Mouse (Mus musculus): ENCODE results near the gene Bmpr1b.

The Bmpr1b gene

DNA sequence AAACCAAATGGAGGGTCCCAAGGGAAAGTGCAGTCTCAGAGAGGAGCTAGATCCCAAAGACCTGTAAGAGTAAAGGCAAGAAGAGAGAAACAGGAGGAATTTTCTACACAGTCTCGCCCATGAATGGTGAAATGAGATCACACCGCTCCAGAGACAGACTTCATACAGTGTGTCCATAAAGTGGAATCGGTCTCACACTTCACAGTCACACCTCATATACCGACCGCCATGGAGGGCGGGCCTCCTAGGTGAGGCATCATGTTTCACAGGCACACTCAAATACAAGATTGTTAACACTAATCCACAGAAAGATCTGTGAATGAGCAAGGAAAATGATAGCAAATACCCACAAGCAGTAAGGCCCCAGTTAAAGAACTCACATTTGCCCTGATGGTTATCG lies 149.5 kb downstream of the Bmpr1b start:
- DNase-seq, result peak; percentile 7

- DNase-seq, result peak; percentile 32
Observed at GRCm38 (mm10) chr3:141984548-141984947, 184.7 kb downstream of the Bmpr1b start.

DNA sequence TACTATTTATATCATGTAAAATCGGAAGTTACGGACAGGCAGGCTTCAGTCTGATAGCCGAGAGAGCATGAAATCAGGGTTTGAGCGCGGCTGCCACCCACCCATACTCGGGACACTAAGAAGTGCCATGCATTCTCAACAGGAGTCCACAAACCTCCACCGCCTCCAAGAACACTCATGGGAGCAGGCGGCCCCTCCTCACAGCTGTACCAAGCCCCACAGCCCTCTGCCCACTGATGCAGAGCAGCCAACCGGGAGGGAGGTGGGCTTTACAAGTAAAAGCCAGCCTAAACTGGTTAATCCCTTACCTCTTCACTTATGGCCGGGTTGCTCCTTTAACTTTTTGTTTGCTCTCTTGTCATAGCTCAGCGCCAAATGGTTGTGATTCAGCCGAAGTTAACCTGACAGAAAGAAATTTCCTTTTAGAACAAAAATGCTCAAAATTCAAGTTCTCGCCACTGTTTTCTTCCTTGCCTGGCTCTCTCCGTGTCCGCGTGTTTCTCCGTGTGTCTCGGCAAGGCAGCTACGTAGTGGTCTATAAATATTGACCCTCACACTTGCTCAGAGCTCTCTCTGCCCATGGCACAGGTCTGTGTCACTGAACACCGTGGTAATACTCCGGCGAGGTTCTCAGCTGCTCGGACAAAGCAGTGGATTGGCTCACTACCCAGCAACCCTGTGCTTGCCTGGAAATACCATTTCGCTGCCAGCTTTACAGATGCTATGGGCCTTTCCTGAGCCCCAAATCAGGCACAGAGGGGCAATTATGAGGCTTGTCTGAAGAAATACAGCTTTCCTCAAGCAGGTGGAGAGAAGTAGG lies 187.4 kb downstream of the Bmpr1b start:
- DNase-seq, result no peak

DNA sequence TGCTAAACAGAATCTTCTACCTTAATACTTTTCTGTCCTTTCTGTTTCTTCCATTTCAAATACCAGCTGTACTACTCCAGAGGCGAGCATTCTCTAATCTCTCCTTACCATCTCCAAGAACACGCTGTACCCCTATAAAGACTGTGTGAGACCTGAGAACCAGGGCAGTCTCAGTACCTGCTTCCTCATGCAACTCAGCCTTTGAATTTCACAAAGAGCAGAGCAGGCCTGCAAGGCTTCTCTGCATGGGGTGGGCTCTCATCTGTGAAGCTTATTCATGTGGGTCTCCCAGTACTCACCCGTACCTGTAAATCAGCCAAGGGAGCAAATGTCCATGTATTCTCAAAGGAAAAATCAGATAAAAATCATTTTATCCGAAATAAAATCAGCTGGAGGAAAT lies 203.0 kb downstream of the Bmpr1b start:
- DNase-seq, result no peak

DNA sequence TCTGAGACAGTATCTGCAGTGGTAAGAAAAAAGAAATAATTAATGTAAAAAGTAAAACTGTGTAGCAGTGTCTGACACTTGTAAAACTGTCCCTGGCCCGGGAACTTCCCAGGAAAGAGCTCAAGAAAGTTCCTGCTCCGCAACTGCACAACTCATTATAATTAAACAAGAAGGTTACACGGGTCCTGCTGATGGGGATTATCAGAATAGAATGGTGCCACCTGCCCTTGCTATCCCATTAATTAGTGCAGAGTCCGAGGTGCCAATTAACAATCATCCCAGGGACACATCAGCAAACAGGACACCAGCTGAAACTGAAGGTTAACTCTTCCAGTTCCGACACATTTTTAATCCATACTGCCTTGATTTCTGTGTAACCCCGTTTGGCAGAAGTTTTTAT lies 216.3 kb downstream of the Bmpr1b start:
- DNase-seq, result no peak

- DNase-seq, result no peak
Observed at GRCm38 (mm10) chr3:141950642-141951041, 218.6 kb downstream of the Bmpr1b start.

GRCm38 (mm10) chr3:141948506-141948905 lies 220.7 kb downstream of the Bmpr1b start:
- DNase-seq, result no peak

DNA sequence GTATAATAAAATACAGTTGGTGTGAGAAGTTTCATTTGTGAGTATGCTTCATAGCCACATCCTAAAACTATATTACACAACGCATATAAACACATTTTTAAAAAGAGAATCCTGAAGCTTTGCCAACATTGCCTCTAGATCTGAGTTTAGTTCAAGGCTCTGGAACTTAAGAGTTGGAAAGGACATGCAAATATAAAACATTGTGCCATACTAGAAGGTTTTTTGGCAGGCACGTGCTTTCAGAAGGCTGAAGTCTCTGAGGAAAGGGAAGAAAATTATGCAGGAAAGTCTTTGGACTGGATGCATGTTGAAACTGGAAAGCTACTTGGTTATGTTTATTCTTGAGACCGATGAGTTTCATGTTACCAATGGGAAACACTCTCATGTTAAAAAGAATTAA lies 221.1 kb downstream of the Bmpr1b start:
- DNase-seq, result no peak

DNA sequence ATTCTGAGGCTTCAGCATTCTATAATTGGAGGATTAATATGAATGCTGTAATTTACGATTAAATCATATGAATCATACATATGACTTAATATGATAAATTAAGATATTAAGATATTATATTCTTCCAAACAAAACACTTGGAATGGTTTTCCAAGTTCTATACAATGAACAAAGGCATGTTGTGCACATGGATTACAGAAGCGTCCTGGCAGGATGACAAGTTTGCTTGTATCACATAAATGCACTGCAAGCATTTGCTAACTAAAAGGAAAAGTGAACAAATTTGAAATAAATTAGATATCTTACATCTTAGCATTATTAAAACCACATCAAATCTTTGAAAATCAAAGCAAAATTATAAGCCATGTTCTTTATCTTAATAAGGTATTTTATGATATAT lies 222.4 kb downstream of the Bmpr1b start:
- no peak for DNase-seq

DNA sequence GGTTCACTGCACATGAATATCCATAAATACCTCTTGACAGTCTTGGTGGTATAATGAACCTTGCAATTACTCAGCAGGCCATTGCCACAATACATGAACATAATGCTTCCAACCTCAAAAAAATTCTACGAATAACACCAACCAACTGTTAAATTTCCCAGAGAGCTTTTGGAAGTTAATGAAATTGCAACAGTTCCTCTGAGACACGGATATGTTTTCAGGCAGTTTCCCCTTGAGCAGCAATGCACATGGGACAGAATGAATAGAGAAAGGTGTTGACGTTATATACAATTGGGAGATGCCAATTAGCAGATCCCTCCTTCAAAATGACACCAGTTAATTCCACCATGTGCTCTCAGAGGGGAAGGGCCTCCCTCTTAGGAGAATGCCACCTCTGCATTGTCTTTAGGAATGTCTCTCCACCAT lies 225.9 kb downstream of the Bmpr1b start:
- DNase-seq, result no peak

DNA sequence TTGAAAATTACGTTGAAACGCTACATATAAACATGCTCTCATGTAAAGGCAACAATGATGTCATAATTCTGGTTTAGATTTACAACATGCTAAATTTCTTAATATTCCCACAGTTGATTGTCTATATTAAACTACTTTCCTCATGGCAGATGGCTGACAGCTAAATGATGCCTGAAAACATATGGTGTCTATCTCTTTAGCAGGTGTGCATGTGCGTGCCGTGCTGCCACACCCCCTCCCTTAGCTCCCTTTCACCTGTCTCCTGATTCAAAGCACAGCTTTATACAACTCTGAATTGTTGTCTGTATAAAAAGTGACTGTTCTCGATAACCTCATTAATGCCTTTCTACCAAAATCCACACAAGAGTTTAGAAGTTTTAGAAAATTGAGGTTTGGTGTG lies 229.0 kb downstream of the Bmpr1b start:
- DNase-seq, result no peak

- peak; percentile 77 for DNase-seq
Observed at GRCm38 (mm10) chr3:141936594-141937272, 232.5 kb downstream of the Bmpr1b start.

- peak; percentile 37 for DNase-seq
Observed at GRCm38 (mm10) chr3:141932956-141933355, 236.3 kb downstream of the Bmpr1b start.

GRCm38 (mm10) chr3:141931372-141932092 lies 237.7 kb downstream of the Bmpr1b start:
- peak; percentile 78 for DNase-seq

DNA sequence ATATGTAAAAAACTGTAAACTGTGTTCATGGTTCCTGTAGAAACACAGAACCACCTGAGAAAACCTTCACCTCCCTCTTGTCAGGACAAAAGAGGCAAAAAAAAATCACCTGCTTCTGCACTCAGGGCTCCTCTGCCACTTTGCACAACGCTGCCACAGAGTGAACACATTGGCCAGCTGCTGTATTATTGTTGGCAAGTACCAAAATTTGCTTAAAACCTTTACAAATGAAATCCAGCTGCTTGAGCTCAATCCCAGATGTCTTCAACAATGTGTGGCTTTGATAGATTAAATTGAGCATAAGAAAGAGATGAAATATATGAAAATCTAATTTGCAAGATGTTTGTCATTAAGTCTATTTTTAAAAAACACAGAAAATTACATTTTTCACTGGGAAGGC lies 245.8 kb downstream of the Bmpr1b start:
- peak; percentile 58 for DNase-seq

GRCm38 (mm10) chr3:141921161-141921560 lies 248.1 kb downstream of the Bmpr1b start:
- peak; percentile 45 for DNase-seq

DNA sequence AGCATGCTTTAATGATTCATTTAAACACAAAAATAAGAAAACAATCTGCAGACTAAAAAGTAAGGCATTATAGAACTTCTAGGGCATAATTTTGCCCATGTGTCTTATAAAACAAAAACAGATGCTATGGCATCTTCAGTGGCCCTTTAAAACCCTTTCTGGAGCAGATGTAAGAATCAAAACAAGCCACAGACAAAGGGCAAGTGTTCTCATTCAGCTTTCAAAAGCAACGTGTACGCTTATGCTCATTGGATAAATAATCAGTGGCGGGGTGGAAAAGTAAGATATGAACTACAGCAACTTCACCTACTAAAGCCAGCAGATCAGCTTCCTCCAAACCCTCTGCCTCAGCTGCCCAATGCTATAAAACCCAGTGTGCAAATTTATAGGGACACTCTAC lies 249.6 kb downstream of the Bmpr1b start:
- peak; percentile 35 for DNase-seq

- no peak for DNase-seq
Observed at GRCm38 (mm10) chr3:141917166-141917565, 252.1 kb downstream of the Bmpr1b start.

- no peak for DNase-seq
Observed at GRCm38 (mm10) chr3:141915995-141916394, 253.2 kb downstream of the Bmpr1b start.

DNA sequence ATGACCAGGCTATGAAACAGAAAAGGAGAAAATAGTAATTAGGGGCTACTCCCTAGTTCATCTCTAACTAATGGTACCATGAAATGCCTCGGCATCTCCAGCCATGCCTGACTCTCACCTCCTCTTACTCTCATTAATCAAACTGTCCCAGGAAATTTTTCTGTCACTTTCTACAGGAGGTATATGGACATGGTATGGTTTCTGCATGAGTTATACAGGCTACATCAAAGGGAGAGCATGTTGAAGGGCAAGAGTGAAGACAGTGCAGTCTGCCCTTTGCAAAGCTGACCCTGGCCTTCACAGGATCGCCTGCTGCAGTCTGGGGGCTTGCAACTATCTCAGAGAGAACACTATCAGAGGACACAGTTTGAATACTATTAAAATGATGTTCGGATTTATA lies 254.6 kb downstream of the Bmpr1b start:
- DNase-seq, result no peak

DNA sequence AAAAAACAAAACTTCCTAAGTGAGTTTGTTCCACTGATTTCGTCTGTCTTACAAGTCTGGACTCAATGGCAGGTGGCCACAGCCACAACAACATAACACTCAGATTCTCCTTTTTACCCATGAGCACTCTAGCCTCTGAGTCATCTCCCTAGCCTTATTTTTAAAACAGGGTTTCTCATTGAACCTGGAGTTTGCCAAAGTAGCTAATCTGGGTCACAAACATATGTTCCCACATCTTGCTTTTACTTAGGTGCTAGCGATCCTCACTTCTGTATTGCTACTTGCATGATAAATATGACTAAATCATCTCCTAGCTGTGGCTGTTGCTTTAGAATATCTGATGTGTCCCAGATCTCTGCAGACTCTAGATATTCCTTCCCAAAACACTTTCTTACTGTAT lies 260.1 kb downstream of the Bmpr1b start:
- no peak for DNase-seq

- DNase-seq, result no peak
Observed at GRCm38 (mm10) chr3:141905903-141906623, 263.2 kb downstream of the Bmpr1b start.

DNA sequence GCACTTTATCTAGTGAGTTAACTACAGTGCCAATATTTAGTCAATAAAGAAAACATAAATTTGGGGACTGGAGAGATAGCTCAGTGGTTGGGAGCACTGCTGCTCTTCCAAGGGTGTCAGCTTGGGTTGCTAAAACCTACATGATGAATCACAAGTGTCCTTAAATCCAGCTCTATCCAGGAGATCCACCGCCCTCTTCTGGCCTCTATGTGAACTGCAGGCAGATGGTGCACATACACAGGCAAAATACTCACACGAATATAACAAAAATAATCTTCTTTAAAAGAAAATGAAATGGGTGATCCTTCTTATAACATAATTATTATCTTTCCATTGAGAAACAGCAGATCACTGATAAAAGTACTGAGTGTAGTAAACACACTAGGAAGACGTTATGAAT lies 268.9 kb downstream of the Bmpr1b start:
- DNase-seq, result no peak

All from embryo, embryonic 11 days (tissue).